Mouse (Mus musculus): Measurements from ENCODE around the gene Ddx54. TPM values are rescaled to one million over a fixed set of nuclear protein-coding genes. Genes with fewer than 3 reads are reported as not detected.

The Ddx54 gene
- polyA plus RNA-seq, 1 experiment from 2014 or later, result 37.2 TPM

- Histone ChIP-seq H3K4me1 (ENCODE audit: insufficient read depth) (no peaks in the 10 kb centered on the region), H3K4me3 (ENCODE audit: low read depth, low read length) (no peak overlapping the region), H3K27ac (ENCODE audit: low read depth) (no peak overlapping the region), H3K4me2 (peak overlapping the region; percentile 39; the same call in 1 of the 2 replicates), H3K9ac (no peak overlapping the region), H3K9me3 (ENCODE audit: low read depth, low read length) (no peaks in the 10 kb centered on the region; the same call in 1 of the 2 replicates), H3K36me3 (ENCODE audit: insufficient read depth) (peaks cover 21% of the 10 kb centered on the region), H3K27me3 (ENCODE audit: insufficient read depth, low read length) (peaks cover 6% of the 10 kb centered on the region; the same call in 1 of the 2 replicates)
- no peak for TF ChIP-seq CTCF (IDR thresholded peaks at IDR 0.05; ENCODE audit: low read depth)
- DNase-seq (peak; percentile 22), ATAC-seq (ENCODE audit: insufficient read depth) (no peak)
- WGBS, result 10% methylated on average over 29 of the region's 29 CpGs
These were observed 18.6 kb downstream of the Ddx54 start for GRCm38 (mm10) chr5:120631128-120631527.

GRCm38 (mm10) chr5:120631892-120632291 lies 19.4 kb downstream of the Ddx54 start:
- Histone ChIP-seq H3K9ac (no peak overlapping the region), H3K27ac (ENCODE audit: low read depth) (no peak overlapping the region), H3K4me2 (no peak overlapping the region), H3K9me3 (ENCODE audit: low read depth, low read length) (no peaks in the 10 kb centered on the region; the same call in 1 of the 2 replicates), H3K4me1 (ENCODE audit: insufficient read depth) (no peaks in the 10 kb centered on the region), H3K27me3 (ENCODE audit: insufficient read depth, low read length) (peaks cover 6% of the 10 kb centered on the region; the same call in 1 of the 2 replicates), H3K36me3 (ENCODE audit: insufficient read depth) (peaks cover 14% of the 10 kb centered on the region), H3K4me3 (ENCODE audit: low read depth, low read length) (no peak overlapping the region)
- DNase-seq, result no peak
- TF ChIP-seq CTCF (IDR thresholded peaks at IDR 0.05; ENCODE audit: low read depth), result peak; percentile 38
- WGBS, result 85% methylated on average over 5 of the region's 5 CpGs
- ATAC-seq (ENCODE audit: insufficient read depth), result no peak

DNA sequence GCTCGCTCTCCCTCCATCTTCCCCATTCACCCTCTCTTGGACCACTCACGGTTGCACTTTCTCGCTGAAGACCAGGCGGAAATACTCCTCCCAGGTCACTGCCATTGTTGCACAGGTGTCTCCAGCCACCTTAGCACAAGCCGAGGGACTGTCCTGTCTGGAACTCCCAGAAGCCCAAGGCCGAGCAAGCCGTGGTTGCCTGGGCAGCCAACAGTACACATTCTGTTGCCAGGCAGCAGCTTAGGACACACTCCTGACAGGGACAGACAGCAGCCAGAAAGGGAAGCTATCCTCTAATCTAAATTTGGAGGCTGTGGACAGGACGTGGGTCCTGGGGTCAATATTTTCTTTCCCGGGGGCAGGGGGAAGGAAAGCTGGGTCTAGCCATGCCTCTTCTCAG lies 21.6 kb downstream of the Ddx54 start, which contains the start of gene Cfap73:
TSS of gene Cfap73 (minus strand) at position 105 of the 400 bp plus-strand sequence.
- ATAC-seq (ENCODE audit: insufficient read depth), result no peak
- TF ChIP-seq CTCF (IDR thresholded peaks at IDR 0.05; ENCODE audit: low read depth), result no peak

DNA sequence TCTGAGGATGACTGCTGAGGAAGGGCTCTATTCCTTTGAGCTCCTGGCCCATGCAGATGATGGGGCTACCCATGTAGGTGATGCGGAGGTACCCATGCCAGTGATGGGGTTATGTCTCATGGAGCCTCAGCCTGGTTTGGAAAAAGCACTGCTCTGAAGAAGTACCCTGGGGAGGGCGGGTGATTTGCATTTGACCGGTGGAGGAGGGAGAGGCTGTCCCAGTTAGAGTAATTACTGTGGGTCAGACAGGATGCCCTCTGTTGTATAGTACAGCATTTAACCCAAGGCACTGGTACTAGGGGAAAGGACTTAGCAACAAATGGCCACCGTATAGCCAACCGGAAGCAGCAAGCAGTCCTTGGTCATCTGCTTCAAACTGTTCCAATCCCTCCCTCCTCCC lies 22.3 kb downstream of the Ddx54 start:
- Histone ChIP-seq H3K4me1 (ENCODE audit: insufficient read depth) (no peaks in the 10 kb centered on the region), H3K27ac (ENCODE audit: low read depth) (no peak overlapping the region), H3K4me3 (ENCODE audit: low read depth, low read length) (no peak overlapping the region), H3K9ac (no peak overlapping the region), H3K36me3 (ENCODE audit: insufficient read depth) (no peaks in the 10 kb centered on the region), H3K9me3 (ENCODE audit: low read depth, low read length) (no peaks in the 10 kb centered on the region; the same call in 1 of the 2 replicates), H3K27me3 (ENCODE audit: insufficient read depth, low read length) (peaks cover 6% of the 10 kb centered on the region; the same call in 1 of the 2 replicates), H3K4me2 (no peak overlapping the region)
- ATAC-seq (ENCODE audit: insufficient read depth) (no peak), DNase-seq (no peak)
- no peak for TF ChIP-seq CTCF (IDR thresholded peaks at IDR 0.05; ENCODE audit: low read depth)
- WGBS, result 38% methylated on average over 5 of the region's 5 CpGs

More for the DNA sequence above, 21.6 kb downstream of the Ddx54 start, which contains the start of gene Cfap73:
- WGBS, result 40% methylated on average over 9 of the region's 9 CpGs
- Histone ChIP-seq H3K4me3 (ENCODE audit: low read depth, low read length) (no peak within 1 kb of the TSS), H3K27ac (ENCODE audit: low read depth) (no peak within 1 kb of the TSS), H3K27me3 (ENCODE audit: insufficient read depth, low read length) (peaks cover 6% of the 10 kb centered on the region; the same call in 1 of the 2 replicates), H3K36me3 (ENCODE audit: insufficient read depth) (no peaks in the 10 kb centered on the region), H3K4me1 (ENCODE audit: insufficient read depth) (no peaks in the 10 kb centered on the region), H3K9me3 (ENCODE audit: low read depth, low read length) (no peaks in the 10 kb centered on the region; the same call in 1 of the 2 replicates), H3K4me2 (no peak within 1 kb of the TSS), H3K9ac (no peak within 1 kb of the TSS)
- no peak for DNase-seq

- Histone ChIP-seq H3K4me3 (ENCODE audit: low read depth, low read length) (no peak overlapping the region), H3K4me2 (no peak overlapping the region), H3K27ac (ENCODE audit: low read depth) (no peak overlapping the region), H3K9me3 (ENCODE audit: low read depth, low read length) (no peaks in the 10 kb centered on the region; the same call in 1 of the 2 replicates), H3K4me1 (ENCODE audit: insufficient read depth) (no peaks in the 10 kb centered on the region), H3K36me3 (ENCODE audit: insufficient read depth) (no peaks in the 10 kb centered on the region), H3K9ac (no peak overlapping the region), H3K27me3 (ENCODE audit: insufficient read depth, low read length) (0 out of 2 replicates have a peak, but pooled peaks cover under 1% of the 10 kb centered on the region)
- ATAC-seq (ENCODE audit: insufficient read depth), result no peak
- no peak for DNase-seq
- WGBS, result 79% methylated on average over 5 of the region's 5 CpGs
- no peak for TF ChIP-seq CTCF (IDR thresholded peaks at IDR 0.05; ENCODE audit: low read depth)
These were observed 23.1 kb downstream of the Ddx54 start for GRCm38 (mm10) chr5:120635633-120636032.

- no peak for DNase-seq
- WGBS, result 85% methylated on average over 7 of the region's 7 CpGs
- no peak overlapping the region for H3K4me3 ChIP-seq (ENCODE audit: low read depth, low read length)
These were observed 27.6 kb downstream of the Ddx54 start for GRCm38 (mm10) chr5:120640094-120640493.

DNA sequence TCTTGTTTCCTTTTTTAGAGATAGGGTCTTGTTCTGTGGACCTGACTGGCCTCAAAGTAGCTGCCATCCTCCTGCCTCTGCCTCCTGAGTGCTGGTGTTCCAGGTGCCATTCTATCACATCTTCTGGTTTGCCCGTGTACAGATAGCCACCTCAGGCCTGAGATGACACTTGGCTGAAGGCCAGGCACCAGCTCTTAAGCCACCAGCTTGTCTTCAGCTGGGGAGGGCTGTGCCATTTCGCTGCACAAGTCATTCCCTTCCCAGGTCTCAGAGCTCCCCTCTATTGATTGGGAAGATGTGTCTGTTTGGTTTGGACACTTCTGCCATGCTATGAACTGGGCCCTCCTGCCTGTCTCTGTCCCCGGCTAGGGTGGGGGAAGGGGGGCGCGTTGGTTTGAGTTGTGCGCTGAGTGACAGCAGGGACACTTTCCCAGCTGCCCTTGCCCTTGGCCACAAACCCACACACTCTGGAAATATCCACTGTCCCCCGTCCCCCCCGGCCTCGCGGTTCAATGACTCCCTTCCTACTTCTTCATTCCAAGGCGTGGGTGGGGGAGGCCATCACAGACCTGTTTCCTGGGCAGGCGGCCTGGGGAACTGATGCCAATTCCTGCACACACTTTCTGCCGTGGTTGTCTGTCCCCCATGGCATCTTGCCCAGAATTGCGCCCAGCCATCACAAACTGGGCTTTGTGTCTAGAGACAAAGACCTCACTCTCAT lies 31.0 kb downstream of the Ddx54 start:
- Histone ChIP-seq H3K9me3 (ENCODE audit: low read depth, low read length) (no peaks in the 10 kb centered on the region), H3K4me1 (ENCODE audit: insufficient read depth) (peaks cover 1% of the 10 kb centered on the region; the same call in 1 of the 2 replicates), H3K4me2 (no peak overlapping the region), H3K27me3 (ENCODE audit: insufficient read depth, low read length) (peaks cover 10% of the 10 kb centered on the region), H3K27ac (ENCODE audit: low read depth) (no peak overlapping the region), H3K9ac (no peak overlapping the region), H3K4me3 (ENCODE audit: low read depth, low read length) (no peak overlapping the region), H3K36me3 (ENCODE audit: insufficient read depth) (no peaks in the 10 kb centered on the region)
- TF ChIP-seq CTCF (IDR thresholded peaks at IDR 0.05; ENCODE audit: low read depth), result no peak
- DNase-seq (no peak), ATAC-seq (ENCODE audit: insufficient read depth) (no peak)
- WGBS, result 68% methylated on average over 14 of the region's 14 CpGs

More at GRCm38 (mm10) chr5:120640094-120640493, 27.6 kb downstream of the Ddx54 start:
- ATAC-seq (ENCODE audit: insufficient read depth), result no peak
- Histone ChIP-seq H3K4me2 (no peak overlapping the region), H3K9ac (no peak overlapping the region), H3K27ac (ENCODE audit: low read depth) (no peak overlapping the region), H3K27me3 (ENCODE audit: insufficient read depth, low read length) (no peaks in the 10 kb centered on the region), H3K36me3 (ENCODE audit: insufficient read depth) (no peaks in the 10 kb centered on the region), H3K9me3 (ENCODE audit: low read depth, low read length) (no peaks in the 10 kb centered on the region), H3K4me1 (ENCODE audit: insufficient read depth) (no peaks in the 10 kb centered on the region)
- TF ChIP-seq CTCF (IDR thresholded peaks at IDR 0.05; ENCODE audit: low read depth), result no peak

Measured in lung, embryonic 14.5 days (tissue).